Mouse (Mus musculus) ovary, postnatal 36 days (tissue): ENCODE results near the gene Bend7.

ENCODE experiments used
- DNase-seq: peaks from one replicate; pipeline ENCODE4 v3.0.0; 2022; ENCODE audit warnings: low spot score, mixed read lengths

The Bend7 gene

DNA sequence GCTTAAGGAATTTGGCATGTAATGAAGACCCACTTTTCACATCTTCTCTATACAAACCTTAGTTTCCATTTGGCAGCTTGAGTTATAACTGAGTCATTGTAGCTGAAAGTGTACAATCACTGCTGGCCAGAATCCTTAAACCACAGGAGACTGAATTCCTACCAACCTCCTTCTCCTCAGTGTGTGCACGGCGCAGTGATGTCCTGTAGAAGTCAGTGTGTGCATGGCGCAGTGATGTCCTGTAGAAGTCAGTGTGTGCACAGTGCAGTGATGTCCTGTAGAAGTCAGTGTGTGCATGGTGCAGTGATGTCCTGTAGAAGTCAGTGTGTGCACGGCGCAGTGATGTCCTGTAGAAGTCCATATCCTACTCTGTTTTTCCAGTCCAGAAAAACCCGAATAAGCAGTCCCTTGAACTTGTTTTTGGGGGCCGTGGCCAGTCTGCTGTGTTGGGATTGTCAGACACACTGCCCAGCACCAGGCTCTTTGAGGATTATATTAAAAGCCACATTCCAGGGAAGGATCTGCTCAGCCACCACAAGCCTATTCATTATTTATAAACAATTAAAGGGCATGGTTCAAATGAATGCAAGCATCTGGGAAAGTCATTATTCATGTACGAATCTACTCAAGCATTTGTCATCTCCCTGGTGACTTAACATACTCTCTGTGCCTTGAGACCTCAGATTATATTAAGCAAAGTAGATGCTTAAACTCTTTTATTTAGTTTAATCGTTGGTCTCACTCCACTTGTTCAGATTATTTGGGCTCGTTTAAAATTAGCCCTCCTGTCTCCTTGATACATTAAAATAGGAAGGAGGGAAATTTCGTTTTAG lies 65.4 kb downstream of the Bend7 start:
- DNase-seq = no peak

DNA sequence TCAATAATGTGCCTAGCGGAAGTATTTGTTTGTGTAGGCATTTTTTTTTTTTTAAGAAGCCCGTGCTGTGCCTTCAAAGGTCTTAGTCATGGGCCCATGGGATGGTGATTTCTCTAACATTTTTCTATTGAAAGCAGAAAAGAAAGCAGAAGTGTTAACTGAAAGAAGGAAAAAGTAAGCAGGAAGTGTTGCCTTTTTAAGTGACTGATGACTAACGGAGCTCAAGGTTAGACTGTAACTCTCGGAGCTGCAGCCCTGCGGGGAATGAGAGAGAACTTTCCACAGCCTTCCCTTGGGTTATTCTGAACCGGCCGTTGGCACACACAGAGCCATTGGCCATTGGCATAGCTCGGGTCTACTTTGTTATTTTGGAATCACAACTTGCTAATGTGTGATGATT lies 66.4 kb downstream of the Bend7 start:
- no peak for DNase-seq

DNA sequence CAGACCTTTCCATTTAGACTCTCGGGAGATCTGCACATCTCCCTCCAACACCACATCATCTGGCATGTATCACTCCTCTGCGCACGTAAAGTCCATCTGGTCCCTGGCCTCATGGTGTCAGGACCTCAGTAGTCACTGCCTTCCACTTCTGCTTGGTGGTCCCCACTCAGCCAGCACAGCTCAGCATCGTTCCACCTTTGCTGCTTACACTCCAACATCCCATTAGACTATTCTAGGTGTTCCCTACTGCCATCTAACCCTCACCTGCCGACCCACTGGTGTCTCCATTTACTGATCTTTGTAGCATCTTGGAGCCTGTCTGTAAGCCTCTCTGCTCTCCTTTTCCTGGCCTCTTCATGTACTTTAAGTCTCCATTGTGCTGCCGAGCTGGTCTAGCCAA lies 67.4 kb downstream of the Bend7 start:
- DNase-seq = no peak

DNA sequence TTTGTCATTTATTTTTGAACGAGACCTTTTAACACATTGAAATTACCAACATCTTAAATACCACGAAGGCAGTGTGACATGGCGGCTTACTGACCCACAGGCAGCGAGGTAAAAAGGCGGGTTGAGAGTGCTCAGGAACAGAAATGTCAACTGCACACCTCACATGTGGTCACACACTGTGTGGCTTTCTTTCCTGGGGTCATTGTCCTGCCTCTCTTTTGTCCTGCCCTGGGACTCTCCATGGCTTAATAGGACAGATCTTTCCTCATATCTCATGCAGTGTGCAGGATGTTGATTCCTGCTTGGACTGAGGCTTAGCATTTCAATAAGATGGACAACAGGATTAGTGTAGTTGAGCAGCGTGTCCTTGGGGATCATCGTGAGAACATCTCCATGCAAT lies 69.6 kb downstream of the Bend7 start:
- no peak for DNase-seq

DNA sequence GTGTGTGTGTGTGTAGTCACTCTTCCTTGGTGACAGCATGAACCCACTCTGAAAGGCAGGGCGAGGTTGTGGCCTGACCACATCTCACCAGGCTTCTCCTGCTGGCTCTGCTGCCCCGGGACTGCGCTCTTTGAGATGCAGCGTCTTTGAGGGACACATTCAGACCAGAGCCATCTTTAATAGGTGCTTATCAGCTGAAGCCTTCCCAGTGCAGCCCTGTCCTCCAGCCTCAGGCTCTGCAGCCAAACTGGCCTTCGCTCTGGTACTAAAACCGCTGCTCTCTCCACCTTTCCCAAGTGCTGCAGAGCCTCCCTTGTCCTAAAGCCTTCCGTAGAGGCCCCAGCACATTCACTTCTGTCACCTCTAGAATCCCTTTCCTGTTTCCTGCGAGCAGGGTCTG lies 74.0 kb downstream of the Bend7 start:
- DNase-seq = no peak

DNA sequence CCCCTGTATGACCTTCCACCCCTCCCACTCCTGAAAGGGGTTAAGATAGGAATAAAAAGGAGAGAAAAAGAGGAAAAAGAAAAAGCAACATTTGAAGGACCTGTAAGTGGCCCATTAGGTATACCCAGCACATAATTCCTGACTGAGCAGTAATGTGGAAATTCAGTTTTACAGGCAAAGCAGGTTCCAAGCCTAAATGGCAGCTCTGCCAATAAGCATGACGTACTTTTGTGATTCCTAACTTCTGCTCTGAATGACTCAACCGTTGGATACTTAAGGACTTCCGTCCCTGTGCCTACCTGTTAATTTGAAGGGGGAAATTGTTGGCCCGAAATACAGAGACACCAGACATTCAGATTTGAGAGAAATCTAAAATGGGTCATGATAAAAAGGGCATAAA lies 74.9 kb downstream of the Bend7 start:
- DNase-seq = no peak

DNA sequence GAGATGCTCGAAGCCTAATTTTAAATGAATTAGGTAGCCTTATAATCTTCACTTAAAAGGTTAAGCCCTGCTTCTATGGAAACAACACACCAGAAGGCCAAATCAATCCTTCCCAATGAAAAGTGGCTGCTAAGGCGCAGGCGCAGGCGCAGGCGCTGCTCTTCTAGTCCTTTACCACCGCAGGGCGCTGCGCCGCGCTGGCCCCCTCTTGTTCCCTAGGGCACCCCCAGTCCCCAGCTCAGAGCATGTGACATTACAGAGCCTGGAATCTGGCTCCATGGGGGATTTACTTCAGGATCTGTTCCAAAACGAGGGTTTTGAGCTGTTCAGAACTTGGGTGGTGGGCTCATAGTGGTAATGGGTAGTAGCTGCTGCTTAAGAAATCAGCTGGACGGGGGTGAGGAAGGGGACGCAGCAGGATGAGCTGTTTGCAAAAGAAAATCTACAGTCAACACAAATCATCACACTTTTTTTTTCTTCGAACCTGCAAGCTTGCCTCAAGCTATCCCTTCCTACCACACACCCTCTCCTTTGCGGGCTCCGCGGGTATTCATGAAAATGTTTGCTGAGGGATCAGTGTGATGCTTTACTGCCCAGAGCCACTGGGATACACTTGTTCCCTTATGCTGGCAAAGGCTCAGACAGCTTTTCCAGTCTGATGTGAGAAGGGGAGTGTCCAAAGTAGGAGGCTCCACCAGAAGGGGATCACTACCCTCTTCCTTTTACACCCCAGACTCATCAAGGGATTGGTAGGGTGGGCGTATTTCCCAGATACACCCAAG lies 85.0 kb downstream of the Bend7 start:
- DNase-seq = no peak

DNA sequence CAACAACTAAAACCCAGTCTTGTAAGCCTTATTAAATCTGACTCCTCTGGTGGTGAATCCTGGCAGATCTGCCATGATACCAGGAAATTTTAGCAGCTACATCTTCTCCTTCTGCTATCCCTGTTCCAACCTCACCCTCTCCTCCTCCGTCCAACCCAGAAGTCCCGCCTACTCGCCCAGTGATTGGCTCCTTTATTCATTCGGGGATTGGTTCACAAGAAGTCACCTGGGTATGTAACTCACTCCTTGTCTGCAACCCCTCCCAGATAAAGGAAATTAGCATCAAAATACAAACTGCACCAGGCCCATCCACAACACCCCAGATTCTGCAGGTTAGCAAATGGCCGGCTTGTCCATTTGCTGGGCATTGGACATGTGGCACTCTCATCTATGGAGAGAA lies 98.7 kb downstream of the Bend7 start:
- DNase-seq = no peak

DNA sequence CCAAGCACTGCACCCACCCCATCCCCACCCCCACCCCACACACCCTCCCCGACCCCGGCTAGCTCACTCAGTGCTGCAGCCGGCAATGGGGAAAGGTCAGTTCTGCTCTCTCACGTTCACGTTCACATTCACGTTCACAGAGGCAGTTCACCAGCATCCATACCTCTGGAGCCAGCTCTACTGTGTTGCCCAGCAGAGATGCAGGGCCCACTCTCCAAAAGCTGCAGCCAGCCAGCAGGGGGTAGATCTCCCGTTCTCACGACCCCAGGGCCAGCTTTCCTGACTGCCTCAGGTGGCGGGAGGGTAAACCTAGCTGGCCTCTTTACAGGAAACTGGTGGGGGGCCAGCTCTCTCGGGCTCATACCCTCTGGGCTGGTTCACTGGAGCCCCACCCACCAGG lies 100.0 kb downstream of the Bend7 start:
- no peak for DNase-seq

DNA sequence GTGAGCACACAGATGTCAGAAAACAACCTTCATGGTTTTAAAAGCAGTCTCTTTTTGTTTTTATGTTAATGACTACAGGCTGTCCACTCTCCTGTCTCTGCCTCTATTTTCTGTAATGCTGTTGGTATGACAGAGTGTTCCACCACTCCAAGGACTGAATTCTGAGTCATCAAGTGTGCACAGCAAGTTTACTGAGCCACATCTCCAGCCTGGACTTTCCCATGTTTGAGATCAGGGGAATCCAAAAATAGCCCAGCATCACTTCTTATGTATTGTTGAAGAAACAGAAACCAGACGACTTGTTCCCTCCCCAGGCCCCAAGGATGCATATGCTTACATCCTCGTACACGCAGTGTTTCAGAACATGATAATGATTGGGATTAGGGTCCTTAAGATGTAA lies 102.6 kb downstream of the Bend7 start:
- DNase-seq = no peak

DNA sequence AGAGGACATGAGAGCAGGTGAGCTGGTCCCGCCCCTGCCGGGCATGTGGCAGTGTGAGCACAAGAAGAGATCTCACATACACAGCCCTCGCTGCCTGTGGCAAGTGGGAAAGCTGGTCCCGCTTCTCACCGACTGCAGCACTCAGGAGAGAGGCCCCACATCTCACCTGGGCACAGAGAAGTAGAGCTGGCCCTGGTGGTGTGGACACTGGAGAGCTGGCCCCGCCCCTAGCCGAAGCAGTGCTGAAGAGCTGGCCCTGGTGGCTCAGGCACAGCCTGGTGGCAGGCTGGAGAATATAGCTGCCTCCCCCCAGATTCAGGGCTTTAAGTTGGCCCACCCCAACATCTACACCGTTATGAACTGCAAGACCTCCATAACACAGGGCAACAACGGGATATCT lies 106.4 kb downstream of the Bend7 start:
- no peak for DNase-seq

DNA sequence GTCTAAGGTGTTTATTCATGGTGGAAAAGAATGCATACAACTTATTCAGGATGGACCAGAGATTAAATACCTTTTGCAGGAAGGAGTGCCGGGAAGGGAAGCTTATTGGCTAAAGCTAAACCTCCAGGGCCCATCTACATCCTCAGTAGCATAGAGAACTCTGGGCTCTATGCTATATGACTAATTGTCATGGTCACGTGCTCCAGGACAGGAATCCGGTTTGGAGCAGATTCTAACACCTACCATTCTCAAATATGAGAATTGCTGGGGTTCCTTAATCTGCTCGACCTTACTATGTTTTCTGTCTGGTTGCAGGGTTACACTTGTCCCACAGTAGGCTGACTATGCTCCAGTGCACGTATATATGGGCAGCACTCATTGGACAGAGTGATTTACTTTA lies 110.4 kb downstream of the Bend7 start:
- no peak for DNase-seq

DNA sequence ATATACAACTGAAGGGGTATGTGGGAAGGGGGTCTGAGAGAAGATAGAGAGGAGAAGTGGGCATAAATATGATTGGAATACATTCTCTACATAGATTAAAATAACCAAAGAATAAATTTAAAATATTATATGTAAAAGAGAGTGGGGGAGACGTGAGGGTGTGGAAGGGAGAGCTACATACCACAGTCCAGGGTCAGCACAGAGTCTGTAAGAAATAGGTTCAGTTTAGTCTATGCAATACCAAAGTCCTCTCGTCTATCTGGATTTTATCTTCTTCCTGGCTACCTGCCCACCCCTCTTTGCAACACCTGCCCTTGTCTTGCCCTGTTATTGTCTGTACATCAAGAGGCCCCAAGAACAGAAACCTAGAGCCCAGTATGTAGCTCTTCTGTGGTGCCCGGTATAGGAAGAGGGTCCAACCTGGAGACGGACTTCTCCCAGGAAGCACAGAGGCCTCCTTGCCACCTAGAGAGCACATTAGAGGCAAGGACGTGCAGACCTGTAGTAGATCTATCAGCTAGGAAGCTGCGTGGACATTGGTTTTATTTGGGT lies 110.9 kb downstream of the Bend7 start:
- DNase-seq = no peak

DNA sequence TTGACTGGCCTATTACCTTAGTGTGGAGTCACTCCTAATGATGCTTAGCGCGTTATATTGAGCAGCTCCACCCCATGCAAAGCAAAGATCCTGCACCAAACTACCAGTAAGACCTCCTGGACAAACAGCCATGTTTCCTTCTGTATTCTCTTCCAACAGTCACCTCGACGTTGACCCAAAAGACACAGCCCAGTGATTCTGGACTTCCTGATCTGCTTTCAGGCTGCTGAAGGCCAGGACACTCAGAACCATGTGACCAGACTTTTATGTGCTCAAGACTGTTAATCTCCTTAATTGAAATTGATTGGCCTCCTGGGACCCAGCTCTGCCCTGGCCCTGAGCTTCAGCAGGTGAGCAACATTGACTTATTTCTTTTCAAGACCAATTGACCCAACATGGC lies 111.4 kb downstream of the Bend7 start:
- no peak for DNase-seq

DNA sequence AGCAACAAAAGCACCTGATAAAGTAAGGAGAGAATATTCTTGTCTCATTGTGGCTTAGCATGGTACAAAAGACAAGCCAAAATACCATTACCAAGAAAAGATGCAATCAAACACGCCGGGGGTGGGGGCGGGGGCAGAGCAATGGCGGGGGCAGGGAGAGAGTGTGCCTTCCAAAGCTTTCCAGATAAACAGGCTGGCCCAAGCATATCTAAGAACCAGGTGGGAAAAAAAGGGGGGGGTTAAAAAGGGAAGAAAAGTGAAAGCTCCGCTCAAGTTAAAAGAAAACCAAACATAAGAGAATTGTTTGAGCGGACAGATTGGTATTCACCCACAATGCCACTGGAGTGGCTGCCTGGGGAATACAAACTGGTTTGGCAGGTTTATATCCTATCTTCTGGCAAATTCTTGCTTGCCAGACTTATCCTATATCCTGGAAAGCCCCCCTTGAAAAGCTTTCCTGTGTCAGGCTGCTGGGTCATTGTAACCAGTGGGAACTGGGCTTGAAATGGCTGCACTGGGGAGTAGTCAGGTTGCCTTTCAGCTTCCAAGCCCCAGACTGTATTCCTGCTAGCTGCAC lies 111.9 kb downstream of the Bend7 start:
- no peak for DNase-seq

DNA sequence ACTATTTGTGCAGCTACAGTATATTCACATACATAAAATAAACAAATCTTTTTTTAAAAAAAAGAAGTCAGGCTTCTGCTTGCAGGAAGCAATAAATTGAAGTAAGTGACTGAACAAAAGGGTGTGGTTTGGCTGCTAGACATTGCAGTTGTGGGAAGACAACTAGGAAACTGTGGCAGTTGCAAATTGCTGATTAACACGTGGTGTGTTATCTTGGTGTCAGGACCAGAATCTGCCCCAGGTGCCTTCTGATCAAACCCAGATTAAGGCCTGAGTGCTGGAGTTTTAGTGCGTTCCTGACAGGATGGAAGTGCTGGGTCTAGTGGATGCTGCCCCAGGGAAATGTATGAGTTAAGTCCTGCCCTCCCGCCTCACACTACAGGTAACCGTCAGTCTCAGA lies 113.9 kb downstream of the Bend7 start:
- no peak for DNase-seq

DNA sequence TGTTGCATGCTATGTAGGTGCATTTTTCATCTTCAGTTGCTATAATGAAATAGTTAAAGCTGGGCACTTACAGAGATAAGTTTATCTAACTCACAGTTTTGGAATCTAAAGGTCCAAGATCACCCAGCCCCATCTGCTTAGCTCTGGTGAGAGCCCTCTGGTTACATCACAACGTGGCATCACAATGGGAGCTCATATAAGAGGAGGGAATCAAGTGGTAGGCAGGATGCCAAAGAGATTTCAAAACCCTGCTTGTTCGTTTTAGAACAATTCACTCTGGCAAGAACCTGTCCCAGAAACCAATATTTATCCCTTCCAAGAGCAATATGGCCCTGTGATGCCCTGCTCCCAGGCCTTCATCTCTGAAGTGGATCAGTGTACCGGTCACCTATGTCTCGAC lies 114.5 kb downstream of the Bend7 start:
- no peak for DNase-seq

DNA sequence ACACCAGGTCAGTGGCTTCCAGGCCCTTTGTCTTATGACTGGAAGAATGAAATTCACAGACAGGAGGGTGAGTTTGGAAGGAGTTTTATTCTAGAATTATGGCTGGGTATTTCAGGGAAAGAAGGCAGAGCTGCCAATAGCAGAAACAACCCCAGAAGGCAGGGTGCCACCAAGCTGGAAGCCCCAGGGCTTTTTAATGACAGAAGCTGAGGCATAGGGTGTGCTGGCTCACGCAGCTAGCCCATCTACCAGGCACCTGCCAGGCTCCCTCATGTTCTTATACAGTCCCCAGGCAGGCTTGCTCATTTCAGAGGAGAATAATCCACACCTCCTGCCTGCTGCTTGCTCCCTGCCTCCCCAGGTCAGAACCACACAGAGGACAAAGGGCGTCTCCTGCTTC lies 131.8 kb downstream of the Bend7 start:
- no peak for DNase-seq
